Mouse (Mus musculus): Measurements from ENCODE around the gene Gcnt2.
"Not testable (repeated sequence)": the region's sequence is repeated elsewhere in the genome, so short reads cannot be mapped to it uniquely, and the experiment has no call there.

DNA sequence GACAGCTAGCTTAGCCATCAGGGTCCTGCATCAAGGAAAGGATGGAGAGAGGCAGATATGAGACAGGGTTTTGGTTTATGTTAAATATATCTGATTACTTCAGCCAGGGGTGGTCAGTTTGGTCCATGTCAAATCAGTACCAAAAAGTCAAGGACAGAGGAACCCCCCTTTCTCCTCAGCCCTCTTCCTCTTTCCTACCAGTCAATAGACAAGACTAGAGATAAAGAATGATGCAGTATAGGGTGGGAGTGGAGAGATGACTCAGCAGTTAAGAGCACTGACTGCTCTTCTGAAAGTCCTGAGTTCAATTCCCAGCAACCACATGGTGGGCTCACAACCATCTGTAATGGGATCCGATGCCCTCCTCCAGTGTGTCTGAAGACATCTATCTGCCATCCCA lies 31.8 kb downstream of the Gcnt2 start:
- not testable (repeated sequence) for TF ChIP-seq POLR2A (IDR thresholded peaks at IDR 0.05; ENCODE audit: low read depth, low read length); CTCF (IDR thresholded peaks at IDR 0.05; ENCODE audit: extremely low read depth, insufficient read depth, insufficient read length, insufficient replicate concordance)

All from spleen, adult 2 months (tissue).